Mouse (Mus musculus) erythroid progenitor cell, adult 5-6 weeks (primary cell): ENCODE measurements around the gene Erich6. TPM values are rescaled to one million over a fixed set of nuclear protein-coding genes. Genes with fewer than 3 reads are reported as not detected.

ENCODE experiments used
- ATAC-seq: replicated peaks from 2 replicates; pipeline ENCODE4 v1.8.0; 2016; ENCODE audit warnings: moderate number of reproducible peaks, mild to moderate bottlenecking, moderate TSS enrichment, inconsistent platforms; ENCODE audit not compliant: poor library complexity, low FRiP score, severe bottlenecking
- total RNA-seq, 2 experiments: library from RNA; stranded (forward) in 1 of 2; stranded (reverse) in 1 of 2; fragments of 150-400 nt in 1 of 2; fragments of 186-747, 209-891 nt in 1 of 2; gene quantifications; 2 replicates each; pipeline versions ENCODE4 v1.2.3 to v1.2.4; 2015 to 2017; ENCODE audit warnings: low replicate concordance in 2 of 2

The Erich6 gene
- not detected in 2 replicates for total RNA-seq (2015; ENCODE audit: low replicate concordance)
- total RNA-seq (2017; ENCODE audit: low replicate concordance): not detected in 2 replicates

DNA sequence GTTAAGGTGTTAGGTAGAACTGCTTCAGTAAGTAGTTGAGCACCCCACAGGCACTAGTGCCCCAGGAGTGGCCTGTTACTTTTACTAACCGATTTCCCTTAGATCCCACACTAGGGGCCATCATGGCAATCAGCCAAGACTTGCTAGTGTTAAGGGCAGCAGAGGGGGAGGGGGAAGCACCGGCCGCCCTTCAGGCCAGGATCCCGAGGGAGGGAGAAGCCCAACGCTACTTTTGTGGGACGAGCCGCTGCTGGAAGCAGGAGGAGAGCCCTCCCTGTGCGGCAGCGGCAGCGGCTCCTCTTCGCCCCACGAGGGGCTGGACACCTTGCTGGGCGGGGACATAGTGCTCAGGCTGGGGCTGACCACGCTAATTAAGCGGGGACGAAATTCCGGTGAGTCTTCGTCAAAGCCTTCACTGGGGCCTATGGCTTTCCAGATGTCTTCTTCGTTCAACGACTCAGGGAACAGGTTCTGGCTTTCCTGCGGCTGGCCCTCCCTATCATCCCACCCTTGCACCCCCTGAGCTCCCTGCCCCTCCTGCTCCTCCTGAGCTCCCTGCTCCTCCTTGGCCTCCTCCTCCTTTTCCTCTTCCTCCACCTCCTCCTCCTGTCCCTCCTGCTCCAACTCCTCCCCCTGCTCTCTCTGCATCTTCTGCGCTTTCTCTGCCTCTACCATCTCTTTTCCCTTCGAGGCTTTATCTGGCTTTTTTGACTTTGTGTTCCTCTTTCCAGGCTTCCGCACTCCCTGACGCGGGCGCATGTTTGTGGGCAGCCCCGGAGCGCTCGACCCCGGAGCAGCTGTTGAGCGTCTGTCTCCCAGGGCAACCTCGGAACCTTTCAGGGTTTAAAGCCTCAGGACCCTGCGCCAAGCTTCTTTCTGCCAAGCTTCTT is at the start of gene Erich6:
TSS of gene Erich6 (minus strand) at position 802 of the 890 bp plus-strand sequence.
- ATAC-seq: no peak

DNA sequence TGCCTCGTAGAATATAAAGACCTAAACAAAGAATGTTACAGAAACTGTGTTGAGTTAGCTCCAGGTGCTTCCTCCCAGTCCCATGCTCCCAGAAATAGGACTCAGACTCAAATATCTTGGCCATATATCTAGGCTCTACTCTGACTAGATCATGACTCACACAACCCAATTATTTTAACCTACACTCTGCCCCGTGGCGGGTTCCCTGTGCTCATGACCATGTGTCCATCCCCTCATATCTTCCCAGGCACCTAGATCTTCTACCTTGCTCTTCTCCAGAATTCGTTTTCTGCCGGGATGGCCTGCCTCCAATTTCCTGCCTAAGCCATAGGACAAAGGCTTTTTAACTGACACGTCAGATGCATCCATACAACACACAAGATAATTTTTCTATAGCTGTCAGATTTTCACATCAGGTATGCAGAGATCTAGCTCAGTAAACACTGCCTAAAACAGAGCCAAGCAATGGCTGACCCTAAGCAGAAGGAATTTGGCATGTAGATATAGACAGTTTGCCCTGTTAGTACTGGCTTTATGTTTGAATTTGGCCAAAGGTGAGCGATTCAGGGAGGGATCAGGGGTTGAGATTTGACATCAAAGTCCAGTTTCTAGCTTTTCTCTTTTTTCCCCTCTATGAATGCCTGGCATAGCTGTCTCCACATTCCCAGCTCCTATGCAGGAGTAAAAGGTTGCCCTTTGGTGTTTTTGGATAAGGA is 49.4 kb upstream of the Erich6 start:
- no peak for ATAC-seq

DNA sequence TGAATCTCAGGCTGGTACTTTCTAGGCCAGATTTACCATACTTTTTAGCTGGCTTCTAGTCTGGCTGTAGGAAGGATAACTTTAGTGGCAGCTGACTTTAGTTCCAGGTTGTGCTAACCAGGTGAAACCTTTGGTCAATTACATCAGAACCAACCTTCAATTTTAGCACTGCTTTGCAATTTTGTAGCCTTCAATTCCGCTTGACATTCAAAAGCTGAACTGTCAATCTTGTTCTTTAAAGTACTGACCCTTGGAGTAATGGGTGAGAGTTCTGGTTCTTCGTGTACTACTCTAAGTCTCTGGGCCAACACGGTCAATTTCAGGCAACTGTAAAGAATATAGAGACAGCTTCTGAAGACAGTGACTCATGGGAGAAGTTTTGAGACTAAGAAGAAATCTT is 48.4 kb upstream of the Erich6 start:
- no peak for ATAC-seq

DNA sequence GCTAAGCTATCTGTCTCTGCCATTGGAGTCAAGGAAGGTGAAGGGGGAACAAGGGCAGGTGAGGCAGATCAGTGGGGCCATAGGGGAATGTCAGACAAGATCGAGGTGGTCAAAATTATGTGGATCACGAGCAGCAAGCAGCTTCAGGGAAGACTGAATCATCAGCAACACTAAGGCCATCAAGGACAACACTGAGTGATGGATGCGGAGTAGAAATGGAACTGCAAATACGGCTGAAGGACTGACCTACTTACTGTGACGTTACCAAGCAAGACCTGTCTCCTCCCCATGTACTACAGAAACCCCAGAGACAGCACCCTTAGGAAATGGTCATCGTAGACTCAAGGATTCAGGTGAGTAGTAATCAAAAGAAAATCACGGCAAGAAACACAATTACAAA is 46.3 kb upstream of the Erich6 start:
- no peak for ATAC-seq

DNA sequence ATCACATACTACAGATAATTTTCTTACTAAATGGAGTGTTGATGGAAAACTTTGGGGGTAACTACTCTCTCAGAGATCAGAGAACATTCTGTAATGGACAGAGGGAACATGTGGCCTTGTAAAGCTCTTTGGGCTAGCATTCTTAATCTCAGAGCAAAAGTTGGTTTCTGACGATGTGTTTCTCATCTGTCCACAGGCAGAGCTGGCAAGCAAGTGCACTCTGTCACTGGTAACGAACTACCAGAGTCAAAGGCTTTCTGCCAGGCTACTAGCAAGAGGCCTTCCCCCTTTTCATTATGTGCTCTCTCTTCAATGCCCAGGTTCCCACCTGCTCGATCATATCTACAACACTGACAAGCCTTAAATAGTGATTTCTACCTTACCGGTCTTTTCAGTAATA is 45.3 kb upstream of the Erich6 start:
- no peak for ATAC-seq

DNA sequence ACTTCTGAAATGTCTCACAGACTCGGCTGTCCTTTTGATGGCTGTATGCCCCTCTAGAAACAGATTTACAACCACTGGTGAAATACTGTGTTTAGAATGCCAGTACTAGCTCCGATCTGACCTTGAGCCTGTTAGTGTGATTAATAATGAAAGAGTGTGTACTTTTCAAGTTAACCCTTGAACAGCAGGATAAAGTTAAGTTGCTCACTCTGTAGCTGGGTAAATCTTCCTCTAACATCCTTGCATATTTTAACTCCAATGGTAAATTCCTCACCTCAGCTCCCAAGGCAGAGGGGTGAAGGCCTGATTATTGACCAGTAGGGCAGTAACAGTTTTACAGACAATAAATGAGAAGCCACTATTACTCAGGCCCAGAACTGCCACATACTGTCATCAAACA is 44.8 kb upstream of the Erich6 start:
- ATAC-seq: no peak

DNA sequence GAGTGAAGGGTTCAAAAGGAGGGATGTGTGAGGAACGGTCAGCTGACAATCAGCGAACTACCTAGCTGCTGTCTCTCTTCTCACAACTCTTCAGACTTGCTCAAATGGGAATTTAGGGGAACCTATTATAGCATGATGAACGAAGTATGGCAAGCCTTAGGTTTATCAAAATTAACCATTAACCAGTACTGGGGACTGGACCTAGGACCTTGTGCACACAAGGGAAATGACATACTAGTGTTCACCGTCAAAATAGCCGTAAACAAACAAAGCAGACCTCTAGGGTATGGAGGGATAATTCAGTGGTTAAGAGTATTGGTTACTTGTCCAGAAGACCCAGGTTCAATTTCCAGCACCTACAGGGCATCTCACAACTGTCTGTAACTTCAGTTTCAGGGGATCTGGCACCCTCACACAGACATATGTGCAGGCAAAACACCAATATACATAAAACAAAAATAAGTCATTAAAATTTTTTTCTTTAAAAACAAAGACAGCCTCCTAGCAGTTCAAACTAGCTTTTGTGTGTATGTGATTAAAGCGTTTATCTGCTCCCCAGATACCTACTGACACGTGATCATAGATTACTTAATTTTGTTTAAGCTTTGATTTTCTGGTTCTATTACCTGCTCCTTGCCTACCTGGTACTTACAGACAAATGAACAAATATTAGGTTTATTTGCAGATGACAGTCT is 44.1 kb upstream of the Erich6 start:
- ATAC-seq: no peak

DNA sequence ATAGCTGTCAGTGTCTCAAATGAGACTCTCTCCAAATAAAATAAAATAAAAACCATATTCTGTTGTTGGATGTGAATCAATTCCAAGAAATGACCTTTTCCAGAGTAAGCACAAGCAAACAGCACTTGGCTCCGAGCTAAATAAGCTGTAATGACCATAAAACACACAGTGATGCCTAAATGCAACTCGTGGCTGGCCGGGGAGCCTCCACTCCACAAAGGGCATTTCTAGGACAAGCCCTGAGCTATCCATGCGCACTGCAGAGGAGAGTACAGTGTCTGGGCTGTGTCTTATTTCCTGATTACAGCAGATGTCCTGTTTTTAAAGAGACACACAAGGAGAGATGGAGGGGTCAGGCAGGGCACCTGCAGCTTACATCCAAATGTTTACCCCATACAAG is 43.0 kb upstream of the Erich6 start:
- no peak for ATAC-seq

DNA sequence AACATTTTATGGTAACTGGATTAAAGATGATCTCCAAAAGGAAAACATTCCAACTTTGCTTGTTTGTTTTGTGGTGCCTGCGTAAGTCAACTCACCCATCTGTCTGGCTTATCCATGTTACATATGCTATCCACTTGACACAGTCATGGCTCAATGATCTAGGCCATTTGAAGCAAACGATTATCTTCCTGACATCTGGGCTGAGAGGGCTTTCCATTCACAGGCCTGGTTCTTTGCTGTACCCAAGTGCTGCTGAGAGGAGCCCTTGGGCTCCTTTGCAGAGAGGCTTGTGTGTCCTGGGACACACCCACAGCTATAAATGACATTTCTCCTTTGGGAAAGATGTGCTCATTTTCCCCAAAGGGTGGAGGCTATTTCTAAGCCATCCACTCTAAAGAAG is 41.9 kb upstream of the Erich6 start:
- ATAC-seq: no peak

DNA sequence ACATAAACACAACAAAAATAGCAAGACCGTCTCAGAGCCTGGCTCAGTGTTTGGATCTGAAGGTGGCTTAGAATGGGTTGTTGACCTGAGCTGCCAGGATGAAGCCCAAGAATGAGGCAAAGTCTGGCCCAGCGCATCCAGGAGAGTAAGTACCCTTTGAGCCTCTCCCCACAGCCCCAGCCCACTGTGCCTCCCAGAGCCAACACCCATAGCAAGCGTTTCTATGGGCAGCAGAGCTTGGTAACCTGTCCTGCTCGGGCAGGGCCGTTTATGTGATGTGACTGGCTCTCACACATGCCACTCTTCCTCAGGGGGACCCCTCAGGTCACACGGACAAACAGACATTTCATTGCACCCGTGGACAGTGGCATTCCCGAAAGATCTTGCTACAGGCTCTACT is 41.4 kb upstream of the Erich6 start:
- no peak for ATAC-seq

DNA sequence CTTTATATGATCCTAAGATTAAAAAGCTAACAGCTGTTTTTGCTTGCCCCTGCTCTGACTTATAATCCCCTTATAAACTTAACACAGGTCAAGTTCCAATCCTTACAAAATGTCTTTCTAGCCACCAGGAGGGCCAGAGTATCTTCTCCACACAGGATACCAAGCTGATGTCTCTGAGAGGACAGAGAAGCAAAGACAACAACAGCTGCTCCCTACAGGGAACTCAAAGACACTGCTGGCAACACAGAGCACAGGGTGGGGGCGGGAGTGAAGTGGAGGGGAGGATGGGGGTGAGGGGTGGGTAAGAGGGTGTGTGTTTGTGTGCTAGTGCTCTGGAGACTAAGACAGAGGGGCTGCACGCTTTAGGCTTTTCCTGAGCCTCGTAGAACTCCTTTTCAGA is 40.6 kb upstream of the Erich6 start:
- no peak for ATAC-seq

DNA sequence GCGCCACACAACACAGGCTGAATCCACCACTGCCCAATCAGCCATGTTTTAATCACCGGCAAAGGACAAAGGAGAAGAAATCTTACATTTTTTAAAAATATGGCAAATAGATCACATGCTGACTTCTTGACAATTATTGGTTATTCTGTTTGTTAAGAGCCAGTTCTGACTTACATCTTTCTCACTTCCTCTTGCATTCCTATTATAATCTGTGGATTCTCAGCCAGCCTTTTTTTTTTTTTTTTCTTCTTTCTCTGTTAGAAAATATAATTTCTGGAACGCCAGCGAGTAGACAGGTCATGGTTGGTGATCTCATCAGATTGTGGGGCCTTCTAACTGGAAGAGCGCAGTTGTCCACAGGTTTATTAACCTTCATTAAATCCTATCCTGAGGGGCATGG is 36.3 kb upstream of the Erich6 start:
- no peak for ATAC-seq

DNA sequence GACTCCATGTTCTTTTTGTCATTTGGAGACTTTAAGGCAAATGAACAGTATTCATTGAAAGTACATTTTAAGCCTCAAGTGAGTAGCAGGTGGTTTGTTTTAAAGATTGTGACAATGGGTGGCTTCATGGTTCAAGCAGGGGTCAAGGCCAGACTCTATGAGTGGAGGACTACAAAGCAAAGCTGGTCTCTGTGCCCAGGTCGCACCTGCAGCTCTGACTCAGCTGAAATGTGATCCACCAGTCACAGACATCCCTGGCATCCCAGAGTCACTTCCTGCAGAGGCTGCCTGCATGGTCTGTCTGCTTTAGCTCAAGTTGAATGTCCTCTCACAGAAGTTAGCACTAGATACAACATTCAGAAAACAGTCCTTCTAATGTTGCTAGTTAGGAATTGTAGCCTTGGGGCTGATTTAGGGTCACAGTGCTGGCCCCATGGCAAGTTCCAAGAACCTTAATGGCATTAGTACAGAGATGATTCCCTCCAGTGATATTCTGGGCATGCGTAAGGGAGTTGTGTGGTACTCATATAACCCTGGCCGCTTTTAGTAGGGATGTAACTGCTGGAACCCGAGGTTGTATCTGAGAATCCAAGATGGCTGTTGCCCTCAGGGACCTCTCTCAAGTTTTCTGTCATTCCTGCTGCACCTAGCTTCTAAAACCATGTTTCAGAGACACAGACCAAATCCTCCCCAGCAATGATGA is 35.6 kb upstream of the Erich6 start:
- ATAC-seq: no peak

DNA sequence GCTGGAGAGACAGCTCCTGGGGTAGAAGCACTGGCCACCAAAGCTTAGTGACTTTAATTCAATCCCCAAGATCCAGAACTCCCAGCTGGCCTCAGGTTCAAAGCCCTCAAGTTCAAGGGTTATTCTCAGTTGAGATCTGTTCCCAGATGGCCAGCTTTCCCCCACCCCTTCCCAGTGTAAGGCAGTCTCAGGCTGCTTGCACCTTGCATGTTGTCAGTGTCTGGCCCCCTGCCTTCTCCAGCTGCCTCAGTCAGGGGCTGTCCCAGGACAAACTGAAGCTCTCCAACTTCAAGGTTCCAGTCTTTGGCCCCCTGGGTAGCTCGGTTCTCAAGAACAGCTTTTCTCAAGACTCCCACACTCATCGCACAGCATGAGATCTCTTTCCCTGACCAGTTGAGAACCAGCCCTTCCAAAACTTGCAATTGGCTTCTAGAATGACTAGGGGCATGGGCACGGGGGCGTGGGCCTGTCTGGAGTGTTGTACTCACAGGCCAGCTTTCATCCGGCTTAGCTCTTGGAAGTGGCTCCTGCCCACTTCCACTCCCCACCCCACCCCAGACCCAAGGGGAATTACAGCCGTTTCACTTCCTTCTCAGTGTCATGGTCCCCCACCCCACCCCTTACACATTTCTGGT is 34.7 kb upstream of the Erich6 start:
- no peak for ATAC-seq

DNA sequence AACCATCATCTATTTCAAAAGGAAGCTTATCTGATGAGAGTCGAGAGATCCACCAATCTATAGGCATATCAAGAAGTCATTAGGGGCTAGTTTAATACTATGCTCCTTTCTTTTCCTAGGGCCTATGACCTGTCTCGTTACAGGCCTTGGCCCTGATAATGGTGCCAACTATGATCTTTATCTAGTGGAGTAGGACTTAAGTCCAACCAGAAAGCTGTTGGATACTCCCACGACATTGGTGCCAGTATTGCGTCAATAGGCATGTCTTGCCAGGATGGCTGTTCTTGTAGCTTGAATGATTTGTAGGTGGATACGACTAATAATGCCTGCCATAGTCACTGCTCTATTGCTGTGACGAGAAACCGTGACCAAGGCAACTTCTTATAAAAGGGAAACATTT is 27.0 kb upstream of the Erich6 start:
- no peak for ATAC-seq

DNA sequence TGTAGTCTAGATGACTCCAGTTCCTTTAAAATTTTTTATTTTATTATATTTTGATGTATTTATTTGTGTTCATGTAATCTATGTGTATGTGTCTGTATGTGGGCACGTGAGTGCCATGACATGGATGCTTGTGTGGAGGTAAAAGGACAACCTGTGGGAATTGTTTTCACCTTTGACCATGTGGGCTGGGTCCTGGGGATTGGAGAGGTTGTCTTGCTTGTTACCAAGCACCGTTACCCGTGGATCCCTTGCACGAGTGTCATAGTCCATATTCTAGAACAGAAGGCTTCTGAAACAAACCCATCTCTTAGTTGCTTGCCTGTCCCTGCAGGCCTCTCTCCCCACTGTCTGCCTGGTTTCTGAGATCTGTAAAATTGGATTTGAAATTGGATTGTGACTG is 23.6 kb upstream of the Erich6 start:
- ATAC-seq: no peak

DNA sequence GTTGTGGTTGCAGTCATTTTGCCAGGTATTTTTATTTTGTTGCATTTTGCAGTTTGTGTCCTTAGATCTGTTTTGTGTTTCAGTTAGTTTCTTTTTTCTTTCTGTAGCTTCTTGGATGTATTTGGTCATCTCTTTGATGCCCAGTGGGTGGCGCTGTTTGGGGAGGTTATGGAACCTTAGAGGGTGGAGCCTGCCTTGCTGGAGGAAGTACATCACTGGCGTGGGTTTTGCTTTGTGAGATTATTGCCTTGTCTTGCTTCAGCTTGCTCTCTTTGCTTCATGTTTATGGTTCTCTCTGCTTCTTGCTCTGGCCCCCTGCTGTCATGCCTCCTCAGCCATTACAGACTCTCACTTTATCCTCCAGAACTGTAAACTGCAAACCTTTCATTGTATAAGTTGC is 20.3 kb upstream of the Erich6 start:
- ATAC-seq: no peak

DNA sequence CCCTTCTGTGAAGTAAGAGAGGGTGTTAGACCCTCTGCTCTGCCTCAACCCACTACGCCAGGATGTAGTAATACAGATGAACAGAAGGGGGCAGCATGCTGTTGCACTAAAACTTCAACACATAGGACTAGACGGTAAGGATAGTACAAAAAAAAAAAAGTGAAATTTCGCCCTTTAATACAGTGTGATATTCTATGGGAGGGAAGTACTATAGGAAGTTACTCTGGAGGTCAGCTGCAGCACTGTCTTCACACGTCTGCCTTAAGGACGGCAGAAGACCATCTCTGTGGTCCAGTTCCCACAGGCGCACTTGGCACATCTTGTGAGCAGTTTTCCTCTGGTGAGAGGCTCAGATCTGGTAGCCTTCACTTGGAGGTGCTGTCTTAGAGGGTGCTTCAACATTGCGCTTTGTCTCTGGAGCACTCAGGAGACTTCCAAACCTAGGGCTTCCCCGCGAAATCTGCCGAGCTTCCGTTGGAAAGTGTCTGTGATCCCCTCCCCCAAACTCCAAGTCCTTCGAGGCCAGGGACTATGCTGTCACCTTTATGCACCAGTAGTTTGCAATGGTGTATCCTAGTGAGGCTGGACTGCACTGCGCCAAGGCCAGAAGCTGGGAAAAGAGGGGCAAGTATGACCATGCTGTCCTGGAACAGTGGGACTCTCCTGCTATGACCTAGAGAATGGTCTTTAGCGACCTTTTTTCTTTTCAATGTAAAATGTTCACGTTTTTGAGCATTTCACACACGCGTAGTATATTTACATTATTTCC is 18.5 kb upstream of the Erich6 start:
- ATAC-seq: no peak

DNA sequence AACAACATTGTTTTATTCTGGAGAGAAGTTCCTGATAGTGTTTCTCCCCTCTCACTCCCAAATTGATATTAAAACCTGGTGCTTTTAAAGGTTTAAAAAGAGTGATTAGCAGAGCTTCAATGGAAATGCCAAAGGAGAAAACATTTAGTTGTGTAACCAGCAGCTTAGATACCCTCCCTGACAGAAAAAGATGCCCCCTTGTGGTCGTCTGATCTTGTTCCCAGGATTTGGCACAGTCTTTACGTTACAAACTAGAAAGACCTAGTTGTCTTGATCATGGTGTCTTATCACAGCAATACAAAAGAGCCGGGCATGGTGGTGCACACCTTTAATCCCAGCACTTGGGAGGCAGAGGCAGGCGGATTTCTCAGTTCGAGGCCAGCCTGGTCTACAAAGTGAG is 16.9 kb upstream of the Erich6 start:
- no peak for ATAC-seq
